Mouse (Mus musculus) brain, adult 2 months (tissue): ENCODE results near the gene Olfr1215.
"Not testable (repeated sequence)": the region's sequence is repeated elsewhere in the genome, so short reads cannot be mapped to it uniquely, and the experiment has no call there.

Experiments
- DNase-seq: peaks from one replicate; pipeline ENCODE4 v3.0.0; 2011; ENCODE audit warnings: low read depth, low spot score

The Olfr1215 gene

GRCm38 (mm10) chr2:89006873-89007272, at the start of gene Olfr1215:
Gene Olfr1215, minus strand, starts transcription at chr2:89006973.
- no peak for DNase-seq

GRCm38 (mm10) chr2:89031965-89032364, 25.2 kb upstream of the Olfr1215 start, which contains the start of gene Olfr1217:
Gene Olfr1217, minus strand, starts transcription at chr2:89032065.
- no peak for DNase-seq

DNA sequence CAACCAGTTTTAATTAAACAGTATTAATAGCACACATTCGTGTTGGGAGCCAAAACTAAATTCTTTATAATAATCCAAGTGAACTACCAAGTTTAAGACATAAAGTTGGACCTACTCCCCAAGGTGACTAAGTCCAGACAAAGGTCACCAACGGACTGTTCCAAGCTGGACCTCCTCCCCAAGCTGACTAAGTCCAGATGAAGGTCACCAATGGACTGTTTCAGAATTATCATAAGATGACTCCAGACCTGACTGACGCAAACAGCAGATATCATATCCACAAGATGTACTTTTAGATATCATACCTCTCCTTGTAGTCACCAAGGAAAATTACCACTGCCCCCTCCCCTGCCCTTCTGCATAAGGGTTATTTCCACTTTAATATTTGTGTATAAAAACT, 14.7 kb upstream of the Olfr1215 start:
- not testable (repeated sequence) for DNase-seq

- no peak for DNase-seq
These were observed 11.5 kb upstream of the Olfr1215 start, which contains the start of gene Olfr1216 for GRCm38 (mm10) chr2:89018240-89018639. Gene Olfr1216, minus strand, starts transcription at chr2:89018340.

- no peak for DNase-seq
These were observed 14.2 kb downstream of the Olfr1215 start, which contains the start of gene Olfr1214 for GRCm38 (mm10) chr2:88992553-88992952. Gene Olfr1214, minus strand, starts transcription at chr2:88992653.

DNA sequence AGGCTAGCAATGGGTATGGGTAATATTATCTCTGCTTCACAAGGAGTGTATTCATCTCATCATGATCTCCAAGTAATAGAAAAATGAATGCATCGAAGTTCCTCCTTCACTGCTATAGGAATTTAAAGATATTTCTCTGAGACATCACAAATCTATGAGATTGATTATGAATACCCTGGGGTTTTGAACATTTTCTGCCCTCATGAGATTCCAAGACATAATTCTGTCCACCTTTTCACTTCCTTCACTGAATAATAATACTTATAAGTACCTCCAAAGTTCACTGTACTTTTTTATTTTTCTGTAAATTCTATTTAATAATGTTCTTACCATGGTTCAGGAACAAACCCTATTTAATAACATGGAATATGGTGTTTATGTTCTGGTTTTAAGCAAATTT, 26.6 kb downstream of the Olfr1215 start, which contains the start of gene Gm13762:
TSS of gene Gm13762 (minus strand) at position 101 of the 400 bp plus-strand sequence.
- DNase-seq = no peak

DNA sequence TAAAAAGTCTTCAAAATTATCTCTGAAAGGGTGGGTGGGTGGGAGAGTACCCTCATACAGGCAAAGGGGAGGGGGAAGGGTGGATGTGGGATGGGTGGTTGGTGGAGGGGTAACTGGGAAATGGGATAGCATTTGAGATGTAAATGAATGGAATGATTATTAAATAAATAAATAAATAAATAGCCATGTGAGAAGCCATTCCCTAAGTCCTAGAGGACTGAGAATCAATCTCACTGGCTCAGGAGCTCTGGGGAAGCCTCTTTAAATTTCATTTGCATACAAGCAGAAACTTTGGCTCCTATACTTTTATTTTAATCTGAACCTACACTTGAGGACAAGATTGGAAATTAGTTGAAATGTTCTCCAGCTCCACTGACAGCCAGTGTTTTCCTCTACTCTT, 53.1 kb downstream of the Olfr1215 start, which contains the start of gene Olfr1212:
TSS of gene Olfr1212 (plus strand) at position 301 of the 400 bp plus-strand sequence.
- DNase-seq = no peak
